Mouse (Mus musculus): ENCODE results near the gene Fam198b.

Fam198b gene

DNA sequence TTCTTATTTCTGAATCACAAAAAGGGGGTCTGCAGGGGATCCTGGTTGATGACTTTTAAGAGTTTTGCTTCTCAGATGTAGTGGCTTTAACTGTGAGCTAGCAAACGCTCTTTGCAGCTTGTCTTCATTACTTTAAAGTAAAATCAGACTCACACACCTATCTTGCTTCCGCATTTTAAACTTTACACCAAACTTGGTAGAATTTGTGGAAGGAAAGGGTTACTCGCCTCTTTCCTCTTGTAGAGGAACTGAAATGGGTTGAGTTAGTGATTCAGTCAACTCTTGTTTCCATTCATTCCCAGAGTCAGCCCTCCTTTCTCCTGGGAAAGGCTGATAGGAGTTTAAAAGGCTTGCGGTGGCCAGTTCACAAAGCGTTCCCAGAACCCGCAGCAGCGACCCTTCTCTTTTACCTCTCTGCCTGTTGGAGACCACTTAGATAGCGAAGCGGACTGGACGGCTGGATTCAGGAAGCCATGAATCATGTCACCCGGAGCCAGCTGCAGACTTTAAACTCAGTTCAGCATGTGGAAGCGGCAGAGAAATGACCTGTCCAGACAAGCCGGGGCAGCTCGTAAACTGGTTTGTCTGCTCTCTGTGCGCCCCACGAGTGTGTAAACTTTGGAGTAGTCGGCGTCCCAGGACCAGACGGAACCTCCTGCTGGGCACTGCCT is 1.5 kb downstream of the Fam198b start:
- peak; percentile 21 for DNase-seq (ENCODE audit: low spot score)

GRCm38 (mm10) chr3:79886357-79887091 is 2.2 kb downstream of the Fam198b start:
- no peak for DNase-seq (ENCODE audit: low spot score)

DNA sequence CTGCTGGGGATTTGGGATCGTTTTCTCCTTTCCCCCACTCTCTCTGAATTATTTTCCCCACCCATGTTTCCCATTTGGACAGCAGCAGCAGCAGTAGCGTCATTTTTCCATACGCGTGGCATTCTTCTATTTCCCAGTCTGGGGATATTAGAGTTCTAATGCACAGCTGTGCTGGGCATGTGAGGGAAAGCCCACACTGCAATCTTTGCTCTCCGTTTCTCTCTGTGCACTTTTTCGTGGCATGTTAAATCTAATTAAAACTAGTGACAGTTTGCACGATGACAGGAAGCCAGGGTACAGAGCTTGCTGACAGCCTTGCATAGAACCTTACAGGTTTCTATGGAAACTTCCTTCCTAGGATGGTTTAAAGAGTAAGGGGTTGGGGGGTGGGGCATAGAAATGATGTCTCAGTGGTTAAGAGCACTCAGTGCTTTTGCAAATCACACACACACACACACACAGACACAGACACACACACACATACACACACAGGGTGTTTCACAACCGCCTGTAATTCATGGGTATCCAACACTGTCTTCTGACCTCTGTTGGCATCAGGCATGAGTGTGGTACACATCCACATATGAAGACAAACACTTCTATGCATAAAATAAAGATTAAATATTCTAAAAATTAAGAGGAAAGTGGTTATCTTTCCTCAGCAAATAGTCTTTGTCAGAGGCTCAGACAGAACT is 3.0 kb downstream of the Fam198b start:
- no peak for DNase-seq (ENCODE audit: low spot score)

GRCm38 (mm10) chr3:79887966-79888365 is 3.6 kb downstream of the Fam198b start:
- no peak for DNase-seq (ENCODE audit: low spot score)

GRCm38 (mm10) chr3:79897534-79898370 is 13.4 kb downstream of the Fam198b start:
- no peak for DNase-seq (ENCODE audit: low spot score)

- no peak for DNase-seq (ENCODE audit: low spot score)
Observed at GRCm38 (mm10) chr3:79898514-79898913, 14.2 kb downstream of the Fam198b start.

GRCm38 (mm10) chr3:79899906-79900305 is 15.6 kb downstream of the Fam198b start:
- no peak for DNase-seq (ENCODE audit: low spot score)

DNA sequence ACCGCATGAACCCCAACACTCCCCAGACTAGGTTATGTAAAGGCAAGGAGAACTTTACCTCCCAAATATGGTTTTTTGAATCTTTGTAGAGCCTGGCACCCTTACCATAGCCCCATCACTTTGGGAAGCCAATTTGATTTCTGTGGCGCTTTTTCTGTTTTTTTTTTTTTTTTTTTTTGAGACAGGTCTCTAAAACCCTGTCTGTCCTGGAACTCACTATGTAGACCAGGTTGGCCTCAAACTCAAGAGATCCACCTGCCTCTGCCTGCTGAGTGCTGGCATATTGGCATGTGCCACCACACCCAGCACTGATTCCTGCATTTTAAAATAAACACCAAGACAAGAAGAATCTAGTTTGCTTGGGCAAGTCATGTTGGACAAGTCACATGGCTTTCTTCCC is 16.2 kb downstream of the Fam198b start:
- no peak for DNase-seq (ENCODE audit: low spot score)

- DNase-seq (ENCODE audit: low spot score) = no peak
Observed at GRCm38 (mm10) chr3:79901321-79901720, 17.0 kb downstream of the Fam198b start.

DNA sequence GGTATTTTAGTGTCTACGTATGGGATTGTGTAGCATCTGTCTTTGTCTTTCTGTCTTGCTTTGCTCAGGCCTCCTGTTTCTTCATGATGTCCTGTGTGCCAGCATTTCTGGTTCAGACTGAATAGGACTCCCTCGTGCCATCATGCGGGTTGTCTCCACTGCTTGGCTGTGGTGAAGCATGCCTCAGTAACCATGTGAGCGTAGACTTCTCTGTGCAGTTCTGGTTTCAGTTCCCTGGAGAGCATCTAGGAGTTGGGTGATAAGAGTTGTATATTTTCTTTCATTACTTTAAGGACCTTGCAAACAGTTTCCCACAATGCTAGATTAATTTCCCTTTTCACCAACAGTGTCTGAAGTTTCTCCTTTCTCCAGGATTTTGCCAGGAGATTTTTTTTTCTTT is 17.4 kb downstream of the Fam198b start:
- DNase-seq (ENCODE audit: low spot score) = no peak

DNA sequence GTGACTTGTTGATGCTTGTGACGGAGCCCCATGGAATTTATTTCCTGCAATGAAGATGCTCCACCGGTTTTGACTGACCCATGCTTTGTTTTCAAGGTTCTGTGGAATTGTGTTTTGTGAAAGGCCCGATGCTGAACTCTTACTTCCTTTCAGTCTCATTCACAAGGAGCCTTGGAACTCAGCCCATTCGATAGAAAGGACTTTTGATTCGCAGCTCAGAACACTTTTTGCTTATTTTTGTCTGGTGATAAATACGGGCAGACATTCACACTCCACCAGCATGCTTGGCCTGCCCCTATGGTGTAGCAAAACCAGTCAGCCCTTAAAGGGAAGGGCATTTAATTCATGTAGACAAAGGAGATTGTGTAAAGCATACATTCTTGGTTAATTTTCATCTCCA is 19.5 kb downstream of the Fam198b start:
- DNase-seq (ENCODE audit: low spot score) = no peak

GRCm38 (mm10) chr3:79904238-79904757 is 20.0 kb downstream of the Fam198b start:
- DNase-seq (ENCODE audit: low spot score) = no peak

DNA sequence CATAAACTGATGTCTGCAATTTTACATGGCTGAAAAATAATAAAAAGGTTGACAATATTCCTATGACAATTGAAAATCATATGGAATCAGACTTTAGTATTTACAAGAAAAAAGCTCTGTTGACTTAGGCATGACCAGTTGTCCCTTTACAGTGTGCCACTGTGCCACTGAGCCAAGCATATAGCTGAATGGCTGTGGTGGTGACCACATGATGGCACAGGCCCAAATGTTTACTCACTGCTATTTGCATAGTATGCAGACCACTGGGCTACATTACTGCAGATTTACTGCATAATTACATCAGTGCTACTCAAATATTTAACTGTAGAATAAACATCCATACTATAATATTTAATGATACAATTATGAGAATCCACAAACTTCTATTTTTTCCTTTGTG is 21.1 kb downstream of the Fam198b start:
- no peak for DNase-seq (ENCODE audit: low spot score)

GRCm38 (mm10) chr3:79906250-79907045 is 22.1 kb downstream of the Fam198b start:
- DNase-seq (ENCODE audit: low spot score) = no peak

GRCm38 (mm10) chr3:79907223-79907622 is 22.9 kb downstream of the Fam198b start:
- no peak for DNase-seq (ENCODE audit: low spot score)

- DNase-seq (ENCODE audit: low spot score) = no peak
Observed at GRCm38 (mm10) chr3:79910375-79911141, 26.2 kb downstream of the Fam198b start.

GRCm38 (mm10) chr3:79911166-79911565 is 26.8 kb downstream of the Fam198b start:
- DNase-seq (ENCODE audit: low spot score) = no peak

DNA sequence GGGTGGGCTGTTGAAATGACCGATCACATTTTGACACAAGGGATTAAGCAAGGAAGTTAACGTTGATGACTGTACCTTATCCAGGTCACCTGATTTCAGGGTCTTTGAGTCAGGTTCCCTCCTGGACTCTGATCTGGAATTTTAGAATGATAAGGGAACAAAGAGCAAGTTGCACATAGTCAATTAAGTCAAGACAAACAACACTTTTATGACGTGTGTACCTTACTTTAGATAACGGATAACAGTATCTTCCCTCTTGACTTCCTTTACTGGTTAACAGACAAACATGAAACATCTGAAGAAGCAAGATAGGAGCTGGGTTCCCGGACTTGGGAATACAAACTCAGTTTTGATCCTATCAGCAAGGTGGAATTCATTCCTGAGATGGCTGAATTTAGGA is 29.7 kb downstream of the Fam198b start:
- DNase-seq (ENCODE audit: low spot score) = no peak

GRCm38 (mm10) chr3:79916185-79916584 is 31.9 kb downstream of the Fam198b start:
- DNase-seq (ENCODE audit: low spot score) = no peak

DNA sequence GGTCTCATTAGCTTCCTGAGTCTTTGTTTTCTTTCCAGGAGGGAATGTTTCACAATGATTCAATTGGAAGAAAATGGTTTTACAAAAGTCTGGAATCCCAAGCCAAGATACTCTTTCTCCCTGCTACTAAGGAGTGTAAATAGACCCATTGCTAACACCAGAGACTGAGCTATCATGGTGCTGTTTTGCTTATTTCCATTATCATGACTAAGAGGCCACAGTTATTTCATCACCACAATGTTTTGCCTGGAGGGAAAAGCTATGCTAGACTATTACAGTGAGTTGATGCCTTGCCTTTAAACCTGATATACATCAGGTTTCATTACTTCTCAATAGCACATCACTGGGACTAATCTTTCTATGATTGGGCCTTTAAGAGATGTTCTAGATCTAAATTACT is 34.4 kb downstream of the Fam198b start:
- no peak for DNase-seq (ENCODE audit: low spot score)
